Mouse (Mus musculus) adrenal gland, postnatal 4 days (tissue): ENCODE data around the gene Olfr314. TPM values are rescaled to one million over a fixed set of nuclear protein-coding genes. Genes with fewer than 3 reads are reported as not detected.
"Not testable (repeated sequence)": the region's sequence is repeated elsewhere in the genome, so short reads cannot be mapped to it uniquely, and the experiment has no call there.

Source experiments
- DNase-seq, 2 experiments: peaks; one replicate each; pipeline ENCODE4 v3.0.0; 2021 to 2022; ENCODE audit warnings: low spot score in 2 of 2, mixed read lengths in 2 of 2
- long read RNA-seq, 2 experiments: library from polyadenylated mRNA; stranded (forward); transcript quantifications; one replicate each; pipeline ENCODE4 v2.0.0; 2021
- total RNA-seq, 2 experiments: library from RNA; stranded (reverse); gene quantifications; 2 replicates each; pipeline ENCODE4 v1.2.3; 2021

Olfr314 gene
- not detected for total RNA-seq
- long read RNA-seq, experiment 1, result 0 reads
- long read RNA-seq, experiment 2, result 0 reads

DNA sequence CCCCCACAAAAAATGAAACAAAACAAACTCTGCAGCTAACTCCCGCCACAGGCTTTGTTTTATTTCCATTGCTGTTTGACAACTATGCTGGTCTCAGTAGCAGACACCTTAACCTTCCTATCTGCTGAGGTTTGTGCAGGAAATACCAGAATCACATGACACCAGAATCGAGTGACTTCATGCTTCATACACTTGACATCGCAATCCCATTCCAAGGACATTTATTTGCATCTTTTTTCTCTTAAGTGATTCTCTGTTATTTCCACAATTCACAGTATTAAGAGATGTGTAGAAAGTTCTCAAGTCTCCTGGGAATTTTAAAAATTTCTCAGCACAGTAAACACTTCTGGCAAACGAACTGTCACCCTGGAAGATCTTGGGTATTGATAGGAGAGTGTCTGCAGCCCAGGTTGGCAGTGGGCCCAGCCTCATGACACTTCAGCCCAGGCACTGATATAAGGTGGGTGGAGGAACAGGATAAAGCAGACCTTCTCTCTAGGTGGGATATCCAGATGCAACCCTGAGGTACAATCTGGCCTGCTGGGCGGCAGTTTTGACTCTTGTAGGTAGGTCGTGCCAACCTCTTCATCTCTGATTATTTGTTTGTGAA lies at the start of gene Olfr314:
Olfr314 (plus strand) TSS at position 473 of the 610 bp plus-strand sequence.
- no peak for DNase-seq

GRCm38 (mm10) chr11:58733372-58733771 lies 49.4 kb upstream of the Olfr314 start:
- no peak for DNase-seq

DNA sequence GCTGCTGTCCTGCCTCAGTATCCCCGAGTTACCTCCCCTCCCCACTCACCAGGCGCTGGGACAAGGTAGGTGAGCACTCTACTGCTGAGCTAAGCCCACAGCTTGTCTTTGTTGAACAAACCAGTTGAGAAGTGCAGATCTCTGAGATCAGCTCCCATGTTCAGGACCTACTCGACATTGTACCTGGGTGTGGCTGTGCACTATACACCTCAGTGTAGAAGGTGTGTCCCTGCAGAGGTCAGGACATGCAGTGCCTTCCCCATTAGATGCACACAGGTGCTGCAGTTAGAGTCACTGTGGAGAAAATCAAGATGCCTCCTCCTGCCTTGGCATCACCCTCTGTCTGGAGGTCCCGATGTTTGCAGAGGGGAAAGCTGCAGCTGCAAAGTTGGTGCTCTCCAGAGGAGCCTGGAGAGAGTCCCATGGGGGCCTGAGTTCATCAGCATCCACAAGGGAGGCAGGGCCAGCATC lies 43.9 kb upstream of the Olfr314 start, which contains the start of gene Olfr317:
Olfr317 (minus strand) TSS at position 421 of the 471 bp plus-strand sequence.
- no peak for DNase-seq

DNA sequence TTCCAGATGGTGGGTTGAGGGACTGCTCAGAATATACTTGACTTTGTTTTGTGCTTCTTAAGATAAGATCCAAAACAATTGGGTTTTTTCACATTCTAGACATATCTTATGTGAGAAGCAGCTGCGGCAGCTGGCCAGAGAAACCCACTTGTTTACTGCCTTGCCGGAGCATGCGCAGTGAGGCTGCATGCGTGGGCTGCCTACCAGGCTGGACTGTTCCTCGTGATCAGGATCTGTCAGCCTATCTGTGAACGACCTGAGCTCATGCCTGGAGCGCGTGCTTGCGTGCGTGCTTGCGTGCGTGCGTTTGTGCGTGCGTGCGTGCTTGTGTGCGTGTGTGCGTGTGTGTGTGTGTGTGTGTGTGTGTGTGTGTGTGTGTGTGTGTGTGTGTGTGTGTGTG lies 31.7 kb upstream of the Olfr314 start:
- not testable (repeated sequence) for DNase-seq

- DNase-seq, result no peak
Observed at GRCm38 (mm10) chr11:58752434-58752833, 30.3 kb upstream of the Olfr314 start, which contains the start of gene Olfr316. TSS of gene Olfr316 (plus strand) at chr11:58752734.

GRCm38 (mm10) chr11:58772888-58773287 lies 9.9 kb upstream of the Olfr314 start, which contains the start of gene Olfr315:
TSS of gene Olfr315 (plus strand) at chr11:58773188.
- DNase-seq, result no peak

- no peak for DNase-seq
Observed at GRCm38 (mm10) chr11:58784182-58784581, 1.4 kb downstream of the Olfr314 start.

GRCm38 (mm10) chr11:58787651-58788050 lies 4.9 kb downstream of the Olfr314 start:
- no peak for DNase-seq

DNA sequence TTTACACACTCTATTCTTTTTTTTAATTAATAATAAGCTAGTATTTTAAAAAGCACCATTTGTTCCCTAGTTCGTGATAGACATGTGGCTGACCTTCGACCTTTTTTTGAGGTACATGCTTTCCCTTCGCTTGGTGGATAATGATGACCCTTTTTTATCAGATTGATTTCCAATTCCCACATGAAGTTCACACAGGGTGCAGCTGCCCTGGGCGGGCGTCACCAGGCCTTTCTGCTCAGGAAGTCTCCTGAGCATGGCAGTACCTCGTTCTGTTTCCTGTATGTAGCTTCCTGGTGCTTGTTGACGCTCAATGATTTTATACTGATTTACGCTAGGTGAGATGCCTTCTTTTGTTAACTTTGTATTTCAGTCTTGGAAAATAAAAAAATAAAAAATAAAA lies 5.6 kb downstream of the Olfr314 start:
- no peak for DNase-seq

DNA sequence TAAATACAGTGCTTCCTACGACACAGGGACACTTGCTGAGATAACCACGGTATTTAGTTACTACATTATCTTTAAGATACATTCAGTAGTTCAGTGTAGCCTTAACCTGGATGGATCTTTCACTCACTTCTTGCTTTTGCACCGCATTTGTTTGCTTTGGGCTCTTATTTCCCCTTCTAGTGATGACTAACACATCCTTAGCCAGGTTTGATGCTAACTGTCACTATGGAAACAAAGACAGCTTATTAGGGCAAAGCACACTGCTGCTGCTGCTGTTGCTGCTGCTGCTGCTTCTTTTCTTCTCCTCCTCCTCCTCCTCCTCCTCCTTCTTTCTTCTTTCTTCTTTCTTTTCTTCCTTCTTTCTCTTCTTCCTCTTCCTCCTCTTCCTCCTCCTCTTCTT lies 6.8 kb downstream of the Olfr314 start:
- DNase-seq, result no peak

DNA sequence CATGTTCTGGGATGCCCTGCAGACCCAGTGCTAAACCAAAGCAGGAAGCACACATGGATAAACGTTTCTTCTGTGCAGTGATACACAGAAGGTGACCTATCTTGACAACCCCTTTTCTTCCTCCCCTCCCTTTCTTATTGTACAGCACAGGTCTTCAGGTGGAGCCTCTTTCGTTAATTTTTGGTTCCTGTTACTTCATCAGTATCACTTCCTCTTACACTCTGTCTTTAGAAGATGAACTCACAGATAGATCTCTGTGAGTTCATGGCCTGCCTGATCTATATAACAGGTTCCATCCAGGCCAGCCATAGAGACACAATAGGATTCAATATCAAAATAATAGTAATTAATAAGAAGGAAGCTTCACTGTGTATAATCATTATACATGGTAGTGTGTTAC lies 7.3 kb downstream of the Olfr314 start:
- DNase-seq, result no peak

- no peak for DNase-seq
Observed at GRCm38 (mm10) chr11:58790646-58791045, 7.9 kb downstream of the Olfr314 start.

GRCm38 (mm10) chr11:58795856-58796255 lies 13.1 kb downstream of the Olfr314 start:
- DNase-seq, result no peak

GRCm38 (mm10) chr11:58796850-58797249 lies 14.1 kb downstream of the Olfr314 start:
- DNase-seq, result no peak

DNA sequence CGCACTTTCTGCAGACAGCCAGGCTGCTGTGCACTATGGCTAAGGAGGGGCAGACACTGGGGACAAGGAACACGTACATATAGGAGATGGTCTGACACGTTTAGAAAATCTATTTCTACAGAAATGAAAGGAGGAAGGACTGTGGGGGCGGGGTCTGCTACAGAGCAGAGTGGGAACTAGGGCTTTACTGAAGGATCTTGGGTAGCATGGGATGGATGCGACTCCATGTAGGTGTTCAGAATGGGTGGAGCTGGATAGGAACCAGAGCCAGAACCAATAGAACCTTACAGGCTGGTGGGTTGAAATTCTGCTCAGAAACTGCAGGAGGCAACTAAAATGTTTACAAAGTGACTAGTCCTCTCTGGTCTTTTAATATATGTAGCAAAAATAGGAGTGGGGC lies 17.0 kb downstream of the Olfr314 start:
- DNase-seq, result no peak

- no peak for DNase-seq
Observed at GRCm38 (mm10) chr11:58801558-58802228, 18.9 kb downstream of the Olfr314 start, which contains the start of gene Fam183b. TSS of gene Fam183b (minus strand) at chr11:58801960.

- DNase-seq, result no peak
Observed at GRCm38 (mm10) chr11:58803871-58804270, 21.1 kb downstream of the Olfr314 start.

- DNase-seq, result no peak
Observed at GRCm38 (mm10) chr11:58804393-58804792, 21.6 kb downstream of the Olfr314 start.

GRCm38 (mm10) chr11:58812001-58812400 lies 29.2 kb downstream of the Olfr314 start:
- no peak for DNase-seq

DNA sequence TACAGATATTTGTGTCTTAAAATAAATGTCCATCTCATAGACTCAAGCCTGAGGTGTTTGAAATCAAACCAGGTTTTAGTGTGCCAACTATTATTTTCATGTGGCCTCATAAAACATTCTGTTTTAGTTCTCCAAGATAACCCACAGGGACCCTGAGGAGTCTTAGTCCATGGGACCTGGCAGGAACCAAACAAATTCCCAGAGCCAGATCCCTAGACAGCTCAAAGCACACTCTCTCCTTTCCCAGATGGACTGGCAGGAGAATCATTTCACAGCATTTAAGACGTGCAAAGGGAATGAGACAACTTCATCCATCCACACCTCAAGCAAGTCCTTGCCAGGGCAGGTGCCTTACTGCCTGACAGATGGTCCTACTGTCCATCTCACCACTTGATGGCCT lies 31.9 kb downstream of the Olfr314 start, which contains the start of gene Olfr313:
Olfr313 (plus strand) TSS at position 301 of the 400 bp plus-strand sequence.
- DNase-seq, result not testable (repeated sequence)

DNA sequence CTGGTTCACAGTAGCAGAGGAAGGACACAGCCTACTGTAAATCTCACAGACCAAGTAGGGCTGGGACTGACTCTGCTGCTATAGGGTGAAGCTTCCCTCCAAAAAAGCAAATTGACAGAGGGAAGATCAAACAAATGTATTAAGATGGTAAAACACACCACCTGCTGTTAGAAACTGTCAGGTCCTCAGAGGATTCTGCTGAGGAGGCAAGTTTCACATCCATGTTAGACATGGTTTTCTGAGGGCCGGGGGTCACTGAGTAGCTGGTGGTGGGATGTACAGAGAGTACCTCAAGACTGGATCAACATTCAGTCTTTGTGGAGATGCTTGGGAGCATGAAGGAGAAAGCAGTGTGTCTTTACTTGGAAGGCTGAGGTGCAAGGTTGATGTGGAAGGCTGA lies 32.9 kb downstream of the Olfr314 start:
- DNase-seq, result no peak

DNA sequence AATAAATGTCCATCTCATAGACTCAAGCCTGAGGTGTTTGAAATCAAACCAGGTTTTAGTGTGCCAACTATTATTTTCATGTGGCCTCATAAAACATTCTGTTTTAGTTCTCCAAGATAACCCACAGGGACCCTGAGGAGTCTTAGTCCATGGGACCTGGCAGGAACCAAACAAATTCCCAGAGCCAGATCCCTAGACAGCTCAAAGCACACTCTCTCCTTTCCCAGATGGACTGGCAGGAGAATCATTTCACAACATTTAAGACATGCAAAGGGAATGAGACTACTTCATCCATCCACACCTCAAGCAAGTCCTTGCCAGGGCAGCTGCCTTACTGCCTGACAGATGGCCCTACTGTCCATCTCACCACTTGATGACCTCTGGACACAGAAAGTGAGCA lies 46.2 kb downstream of the Olfr314 start, which contains the start of gene Olfr312:
Olfr312 (plus strand) TSS at position 301 of the 400 bp plus-strand sequence.
- DNase-seq, result not testable (repeated sequence)
